Mouse (Mus musculus) frontal cortex, postnatal 14 days (tissue): Measurements from ENCODE around the gene Megf6.

Experiments
- DNase-seq, 2 experiments: peaks; one replicate each; pipeline ENCODE4 v3.0.0; 2022; ENCODE audit warnings: low spot score in 2 of 2

Megf6 gene

GRCm38 (mm10) chr4:154159961-154160537 is 10.5 kb upstream of the Megf6 start:
- DNase-seq, result peak in 1 of 2 experiments; percentile 26

DNA sequence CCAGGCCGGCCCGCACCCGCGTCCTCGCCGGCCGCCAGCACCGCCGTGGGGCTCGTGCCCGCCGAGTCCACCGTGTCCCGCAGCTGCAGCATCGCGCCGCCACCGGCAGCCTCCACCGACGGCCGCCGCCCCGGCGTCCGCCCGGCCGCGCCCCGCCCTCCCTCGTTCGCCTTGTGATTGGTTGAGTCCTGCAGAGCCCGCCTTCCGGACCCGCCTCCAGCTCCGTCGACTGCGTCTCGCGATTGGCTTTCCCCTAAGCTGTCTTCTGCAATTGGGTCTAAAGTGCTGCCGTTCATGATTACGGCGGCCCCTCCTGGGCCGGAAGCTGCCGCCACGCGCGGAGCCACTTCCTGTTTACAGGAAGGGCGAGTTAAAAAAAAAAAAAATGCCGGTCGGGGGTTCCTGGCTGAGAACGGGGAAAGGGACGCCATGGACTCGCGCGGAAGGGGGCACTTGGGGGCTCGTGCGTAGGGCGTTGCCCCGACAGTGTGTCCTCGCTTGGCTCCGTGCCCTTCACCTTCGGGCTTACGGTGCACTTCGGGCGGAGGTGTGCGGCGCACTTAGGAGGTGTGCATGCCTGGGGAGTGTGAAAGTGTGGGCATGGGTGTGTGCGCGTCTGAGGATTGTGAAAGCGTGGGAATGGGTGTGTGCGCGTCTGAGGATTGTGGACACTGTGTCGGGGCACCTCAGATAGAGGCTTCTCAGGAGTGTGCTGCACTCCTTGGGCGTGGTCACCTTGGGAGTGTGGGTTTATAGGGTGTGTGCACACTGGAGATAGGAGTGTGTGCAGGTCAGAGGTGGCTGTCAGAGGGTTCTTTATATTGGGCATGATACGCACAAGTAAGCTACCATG is 9.8 kb upstream of the Megf6 start, which contains the start of gene Tprgl:
Gene Tprgl (minus strand): TSS at position 129 of the 853 bp plus-strand sequence.
- peak; percentile 93 to 95 for DNase-seq

- peak in 1 of 2 experiments; percentile 69 for DNase-seq
Observed at GRCm38 (mm10) chr4:154163296-154163695, 7.2 kb upstream of the Megf6 start.

DNA sequence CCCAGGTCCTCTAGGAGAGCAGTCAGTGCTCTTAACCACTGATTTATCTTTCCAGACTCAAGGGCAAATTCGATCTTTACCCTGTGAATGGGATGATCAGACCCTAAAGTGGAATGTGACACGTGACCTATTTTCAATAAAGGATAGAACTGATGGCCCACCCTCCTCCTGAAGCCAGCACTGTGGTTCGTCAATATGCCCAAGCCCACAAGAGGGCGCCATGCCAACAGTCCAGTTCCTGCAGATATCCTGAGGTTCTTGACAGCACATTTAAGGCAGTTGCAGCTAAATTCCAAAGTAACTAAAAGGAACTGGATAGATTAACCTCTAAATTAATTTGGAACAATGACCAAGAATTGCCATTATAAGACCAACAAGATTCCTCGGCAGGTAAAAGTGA is 3.5 kb upstream of the Megf6 start:
- peak in 1 of 2 experiments; percentile 44 for DNase-seq

GRCm38 (mm10) chr4:154170021-154170420 is 509 bp upstream of the Megf6 start:
- DNase-seq, result no peak

DNA sequence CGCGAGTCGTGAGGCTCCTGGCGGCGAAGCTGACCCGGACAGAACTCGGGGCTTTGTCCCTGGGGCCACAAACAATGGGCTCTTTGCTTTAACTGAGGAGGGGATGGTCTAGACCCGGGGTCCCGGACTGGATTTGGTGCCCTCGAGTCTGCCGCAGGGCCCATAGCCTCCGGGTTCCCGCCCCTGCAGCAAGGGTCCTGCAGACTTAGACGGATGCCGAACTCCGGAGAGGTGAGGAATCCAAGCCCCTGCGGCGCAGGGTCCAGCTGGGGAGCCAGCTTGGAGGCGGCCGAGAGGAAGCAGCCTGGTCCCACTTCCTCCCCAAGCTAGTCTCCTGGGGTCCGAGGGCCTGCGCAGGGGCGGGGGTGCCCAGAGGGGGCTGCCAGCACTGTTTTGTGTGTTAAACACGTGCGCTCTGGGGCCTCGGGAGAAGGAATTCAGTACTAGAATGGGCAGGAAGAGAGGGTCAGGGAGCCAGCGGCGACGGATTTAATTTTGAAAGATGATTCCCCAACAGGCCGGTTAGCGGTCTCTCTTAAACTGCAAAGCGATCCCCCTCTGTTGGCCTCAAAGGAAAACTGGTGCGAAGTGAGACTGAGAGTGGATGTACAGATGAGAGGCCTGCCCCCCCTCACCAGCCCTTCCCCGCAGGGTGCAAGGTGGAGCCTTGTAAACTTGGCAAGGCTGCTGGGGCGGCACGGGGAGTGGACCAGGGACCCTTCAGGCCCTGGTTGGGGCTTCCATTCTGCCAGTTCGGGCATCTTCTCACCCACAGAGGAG is 811 bp downstream of the Megf6 start:
- DNase-seq, result no peak

GRCm38 (mm10) chr4:154171931-154172604 is 1.5 kb downstream of the Megf6 start:
- DNase-seq, result no peak

DNA sequence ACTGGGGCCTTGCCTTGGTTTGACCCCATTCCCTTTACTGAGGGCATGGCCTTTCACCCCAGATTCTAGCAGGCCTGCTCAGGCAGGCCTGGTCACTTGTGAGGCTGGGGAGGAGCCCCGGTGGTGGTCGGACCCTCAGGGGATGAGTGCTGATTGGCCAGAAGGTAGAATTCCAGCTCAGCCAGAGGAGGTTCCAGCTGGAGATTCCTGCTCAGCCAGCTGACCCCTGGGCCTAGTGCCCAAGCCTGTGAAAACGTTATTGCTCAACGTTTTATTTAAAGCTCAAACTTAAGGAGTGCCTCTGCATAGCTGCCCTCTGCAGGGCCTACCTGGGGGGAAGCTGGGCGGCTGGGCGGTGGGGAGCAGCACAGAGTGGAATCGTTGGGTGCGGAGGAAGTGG is 6.7 kb downstream of the Megf6 start:
- no peak for DNase-seq

DNA sequence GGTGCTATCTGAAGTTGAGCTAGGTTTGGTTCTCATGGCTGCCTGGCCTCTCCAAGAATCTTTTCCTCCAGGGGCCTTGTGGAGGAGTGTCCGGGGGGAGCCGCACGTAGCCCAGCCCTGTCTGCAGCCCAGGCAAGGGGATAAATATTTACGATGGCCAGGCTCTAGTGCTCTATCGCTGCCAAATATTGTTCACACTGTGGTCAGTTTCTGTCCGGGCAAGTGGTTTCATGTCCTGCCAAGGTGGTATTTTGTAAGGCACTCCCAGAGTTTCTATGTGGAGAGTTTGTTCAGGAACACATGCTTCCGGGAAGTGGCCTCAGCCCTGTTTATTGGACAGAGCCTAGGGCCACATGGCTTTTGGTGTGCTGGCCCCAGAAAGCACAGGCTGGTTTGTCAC is 10.5 kb downstream of the Megf6 start:
- no peak for DNase-seq

GRCm38 (mm10) chr4:154183566-154183965 is 13.0 kb downstream of the Megf6 start:
- DNase-seq, result no peak

DNA sequence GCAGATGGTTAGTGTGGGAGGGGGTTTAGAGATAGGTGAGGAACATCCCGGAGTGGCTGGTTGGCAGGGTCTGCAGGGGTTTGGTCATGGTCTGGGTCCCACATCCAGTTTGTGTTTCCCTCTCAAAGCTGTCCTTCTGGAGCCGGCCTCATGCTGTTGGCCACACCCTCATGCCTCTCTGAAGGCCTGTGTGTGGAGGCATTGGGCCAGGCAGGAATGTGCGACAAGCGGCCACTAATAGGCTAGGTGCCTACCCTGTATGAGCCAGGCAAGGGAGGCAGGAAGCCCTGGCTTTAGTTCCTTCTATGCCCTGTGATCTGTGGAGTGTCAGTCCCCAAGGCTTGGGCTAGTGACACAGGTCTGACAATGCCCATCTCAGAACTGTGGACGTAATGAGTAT is 14.5 kb downstream of the Megf6 start:
- no peak for DNase-seq

- DNase-seq, result no peak
Observed at GRCm38 (mm10) chr4:154186002-154186537, 15.5 kb downstream of the Megf6 start.

- DNase-seq, result no peak
Observed at GRCm38 (mm10) chr4:154188948-154189347, 18.4 kb downstream of the Megf6 start.

DNA sequence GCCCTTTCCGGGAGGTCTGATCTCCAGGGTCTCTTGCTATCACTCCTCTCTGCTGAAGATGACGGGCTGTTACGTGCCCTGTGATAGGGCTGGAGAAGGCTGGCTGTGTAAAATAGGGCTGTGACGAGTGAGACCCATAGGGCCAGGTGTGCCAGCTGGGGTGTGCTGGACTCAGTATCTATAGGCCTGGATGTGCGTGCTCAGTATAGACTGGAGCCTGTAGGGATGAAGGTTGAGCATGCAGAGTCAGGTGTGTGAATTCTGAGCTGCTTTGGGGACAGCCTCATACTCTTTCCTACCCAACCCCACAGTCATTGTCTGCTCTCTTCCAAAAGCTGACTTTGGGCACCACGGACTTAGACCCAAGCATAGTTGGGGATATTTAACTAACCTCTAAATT is 27.4 kb downstream of the Megf6 start:
- no peak for DNase-seq

DNA sequence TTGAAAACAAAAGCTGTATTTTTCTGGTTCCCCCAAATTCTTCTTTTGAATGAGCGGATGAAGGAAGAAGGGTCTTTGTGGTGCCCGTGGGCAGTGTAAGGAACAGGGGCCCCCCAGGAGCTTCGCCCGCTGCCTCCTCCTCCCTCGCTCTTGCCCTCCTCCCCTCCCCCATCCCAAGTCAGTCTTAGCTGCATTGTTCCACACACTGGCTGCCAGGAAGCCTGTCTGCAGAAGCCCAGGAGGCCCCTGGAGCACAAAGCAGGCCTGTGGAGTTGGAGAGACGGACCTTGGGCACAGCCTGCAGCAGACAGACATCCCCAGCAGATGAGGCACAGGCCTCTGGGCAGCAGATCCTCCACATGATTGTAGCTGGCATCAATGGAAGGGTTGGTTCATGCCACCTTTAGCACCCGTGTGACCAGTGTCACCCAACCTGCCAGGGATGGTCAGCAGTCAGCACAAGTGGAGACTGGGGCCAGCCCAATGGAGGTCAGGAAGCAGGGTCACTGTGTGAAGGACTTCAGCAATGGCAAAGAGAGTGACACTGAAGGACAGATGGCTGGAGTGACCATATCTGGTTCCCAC is 27.9 kb downstream of the Megf6 start:
- no peak for DNase-seq

- no peak for DNase-seq
Observed at GRCm38 (mm10) chr4:154201511-154201910, 31.0 kb downstream of the Megf6 start.

DNA sequence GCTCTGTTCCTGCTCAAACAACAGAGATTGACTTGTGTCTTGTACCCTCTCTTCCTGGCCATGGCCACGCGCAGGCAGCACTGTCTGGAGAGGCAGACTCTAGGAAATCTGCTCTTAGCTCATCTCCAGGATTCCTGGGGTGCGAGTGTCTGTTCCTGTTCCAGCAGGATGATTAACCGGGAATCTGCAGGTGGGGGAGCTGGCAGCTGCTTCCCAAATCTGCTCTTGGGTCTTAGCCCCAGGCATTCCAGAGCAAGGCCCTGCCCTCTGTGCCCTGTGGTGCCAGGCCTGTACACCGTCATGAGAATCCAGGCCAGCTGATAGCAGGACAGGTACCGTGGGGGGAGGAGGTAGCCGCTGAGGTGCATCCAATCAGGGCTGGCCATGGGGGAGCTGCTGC is 34.0 kb downstream of the Megf6 start:
- DNase-seq, result no peak

DNA sequence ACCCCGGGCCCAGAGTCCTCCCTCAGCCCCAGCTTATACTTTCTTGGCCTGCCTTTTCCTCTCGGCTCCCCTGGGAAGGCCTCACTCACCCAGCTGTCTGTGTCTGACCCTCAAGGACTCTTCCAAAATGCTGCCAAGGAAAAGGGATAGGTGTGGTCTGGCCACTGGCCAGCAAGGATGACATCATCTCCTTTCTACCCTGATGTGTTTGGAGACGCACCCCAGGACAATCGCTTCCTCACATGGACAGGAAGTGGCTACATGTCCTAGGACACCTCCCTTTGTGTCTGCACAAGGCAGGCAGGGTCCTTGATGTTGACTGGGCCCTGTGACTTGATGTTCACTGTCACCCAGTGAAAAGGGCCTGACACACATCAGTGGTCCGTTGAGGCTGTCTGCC is 34.9 kb downstream of the Megf6 start:
- DNase-seq, result no peak

DNA sequence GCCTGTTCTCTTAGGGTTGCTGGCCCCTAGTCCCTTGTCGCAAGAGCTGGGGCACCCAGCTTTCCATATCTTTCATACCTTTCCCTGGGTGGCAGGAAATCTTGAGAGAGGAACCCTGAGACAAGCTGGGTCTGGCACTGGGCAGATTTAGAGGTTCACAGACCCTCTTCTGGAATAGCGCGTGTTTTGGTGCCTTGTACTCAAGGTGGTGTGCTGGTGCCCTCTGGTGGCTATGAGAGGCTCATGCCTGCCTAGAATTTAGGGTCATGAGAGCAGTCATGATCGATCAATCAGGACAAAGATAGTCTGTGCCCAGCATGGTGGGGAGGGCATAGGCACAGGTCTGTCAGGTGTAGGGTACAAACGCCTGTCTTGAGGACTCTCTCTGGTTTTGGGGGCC is 36.7 kb downstream of the Megf6 start:
- DNase-seq, result peak in 1 of 2 experiments; percentile 39

- DNase-seq, result no peak
Observed at GRCm38 (mm10) chr4:154209054-154209453, 38.5 kb downstream of the Megf6 start.

GRCm38 (mm10) chr4:154209825-154210224 is 39.3 kb downstream of the Megf6 start:
- DNase-seq, result no peak
